Mouse (Mus musculus): ENCODE measurements around the gene Gm20671.

GRCm38 (mm10) chr5:32869389-32870024 is 42.6 kb upstream of the Gm20671 start:
- TF ChIP-seq CTCF (IDR thresholded peaks at IDR 0.05; ENCODE audit: control insufficient read depth, insufficient read depth, insufficient read length), result no peak
- TF ChIP-seq CEBPB (IDR thresholded peaks at IDR 0.05; ENCODE audit: low read depth), result no peak
- no peak for TF ChIP-seq MAX (IDR thresholded peaks at IDR 0.05)
- TF ChIP-seq MYOG (IDR thresholded peaks at IDR 0.05; ENCODE audit: control insufficient read depth, extremely low read depth, insufficient read length), result no peak
- no peak for TF ChIP-seq USF1 (IDR thresholded peaks at IDR 0.05; ENCODE audit: low read depth)
- TF ChIP-seq MYOD1 (IDR thresholded peaks at IDR 0.05; ENCODE audit: control insufficient read depth, insufficient read length, low read depth), result no peak
- TF ChIP-seq FOSL1 (IDR thresholded peaks at IDR 0.05; ENCODE audit: insufficient read depth, low read length, poor library complexity, severe bottlenecking), result no peak
